ENCODE assay signal across 8 mouse cellular contexts in the genomic region with DNA sequence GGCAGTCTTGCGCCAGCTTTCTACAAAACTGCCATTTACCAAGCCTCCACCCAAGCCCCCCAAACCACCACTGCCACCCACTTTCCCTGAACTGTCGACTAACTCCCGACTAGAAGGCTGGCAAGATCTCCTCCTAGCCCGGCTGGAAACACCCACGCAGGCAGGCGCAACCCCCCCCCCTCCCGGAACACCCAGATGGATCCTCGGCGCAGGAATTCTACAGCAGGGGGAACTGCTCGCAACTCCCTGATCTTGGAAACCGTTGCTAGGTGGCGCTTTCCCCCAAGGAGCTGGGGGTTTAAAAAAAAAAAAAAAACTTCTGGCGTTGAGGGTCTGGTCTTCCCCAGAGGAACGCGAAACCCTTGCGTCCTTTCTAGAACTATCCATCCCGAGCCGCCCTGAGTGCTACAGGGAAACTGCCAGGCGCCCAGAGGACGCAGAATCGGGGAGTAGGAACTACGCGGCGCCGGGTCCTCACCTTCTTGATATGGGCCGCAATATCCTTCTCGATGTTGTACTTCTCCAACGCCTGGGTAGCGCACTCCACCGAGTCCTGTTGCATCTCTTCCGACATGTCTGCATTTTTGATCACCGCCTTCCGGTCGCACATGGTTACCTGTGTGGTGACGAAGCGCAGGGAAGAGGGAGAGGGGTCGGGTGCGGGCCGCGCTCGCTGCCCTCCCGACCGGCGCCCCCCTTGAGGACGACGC. TPM values are rescaled to one million over a fixed set of nuclear protein-coding genes. Genes with fewer than 3 reads are reported as not detected.
DNase-seq lines count a peak whose midpoint lies in the region; ATAC-seq and TF ChIP-seq lines count a peak whose summit lies in the region.

No protein-coding gene starts in this region.

- H3K79me2 ChIP-seq in liver, adult 2 months (ENCODE audit: control insufficient read depth, insufficient read depth, low read length): no peaks in the 10 kb centered on the region; the same call in 1 of the 2 replicates

- ATAC-seq in midbrain, postnatal 0 days (ENCODE audit: low FRiP score): peak; percentile 66

- peak overlapping the region; percentile 68 for H3K9ac ChIP-seq in ES-Bruce4 (ENCODE audit: low read depth, poor library complexity, severe bottlenecking)
- H3K9ac ChIP-seq in liver, adult 2 months (ENCODE audit: low read depth, low read length): peak overlapping the region; percentile 77
- peak overlapping the region; percentile 72 for H3K9ac ChIP-seq in midbrain, postnatal 0 days (replicated peaks; ENCODE audit: low read length, poor library complexity, severe bottlenecking)

- under 1% methylated on average over 46 of the region's 46 CpGs for WGBS in bone marrow, adult 2 months
- WGBS in heart, embryonic 10.5 days: under 1% methylated on average over 46 of the region's 46 CpGs
- 1% methylated on average over 46 of the region's 46 CpGs for WGBS in liver, adult 2 months
- WGBS in midbrain, postnatal 0 days: under 1% methylated on average over 46 of the region's 46 CpGs

- H3K4me3 ChIP-seq in ES-Bruce4 (ENCODE audit: low read depth, low read length): peak overlapping the region; percentile 77
- peak overlapping the region; percentile 93 for H3K4me3 ChIP-seq in bone marrow, adult 2 months (replicated peaks; ENCODE audit: control insufficient read depth, low read depth, low read length)
- H3K4me3 ChIP-seq in embryonic fibroblast, embryonic 13.5 days (ENCODE audit: insufficient read depth, low read length): peak overlapping the region; percentile 62
- peak overlapping the region; percentile 85 for H3K4me3 ChIP-seq in heart, embryonic 10.5 days
- peak overlapping the region; percentile 72 for H3K4me3 ChIP-seq in liver, adult 2 months (ENCODE audit: insufficient read depth, low read depth, low read length)
- peak overlapping the region; percentile 72 for H3K4me3 ChIP-seq in midbrain, postnatal 0 days (ENCODE audit: low read depth, low read length)

- peaks cover 34% of the 10 kb centered on the region for H3K36me3 ChIP-seq in ES-Bruce4 (ENCODE audit: control insufficient read depth, insufficient read depth, low read length, poor library complexity, severe bottlenecking)
- H3K36me3 ChIP-seq in heart, embryonic 10.5 days: peaks cover 40% of the 10 kb centered on the region
- H3K36me3 ChIP-seq in liver, adult 2 months (ENCODE audit: control insufficient read depth, insufficient read depth, low read length): peaks cover 17% of the 10 kb centered on the region
- H3K36me3 ChIP-seq in midbrain, postnatal 0 days (ENCODE audit: insufficient read depth, low read length): peaks cover 26% of the 10 kb centered on the region

- no peaks in the 10 kb centered on the region for H3K4me1 ChIP-seq in ES-Bruce4 (ENCODE audit: control insufficient read depth, insufficient read depth, low read length)
- peaks cover 3% of the 10 kb centered on the region for H3K4me1 ChIP-seq in bone marrow, adult 2 months (ENCODE audit: control insufficient read depth, insufficient read depth, low read length)
- peaks cover 4% of the 10 kb centered on the region; the same call in 1 of the 2 replicates for H3K4me1 ChIP-seq in embryonic fibroblast, embryonic 13.5 days (ENCODE audit: control insufficient read depth, insufficient read depth, low read length)
- H3K4me1 ChIP-seq in heart, embryonic 10.5 days: peaks cover 29% of the 10 kb centered on the region
- H3K4me1 ChIP-seq in liver, adult 2 months (ENCODE audit: control insufficient read depth, insufficient read depth, low read length): peaks cover 9% of the 10 kb centered on the region; the same call in 1 of the 2 replicates
- peaks cover 14% of the 10 kb centered on the region for H3K4me1 ChIP-seq in midbrain, postnatal 0 days (ENCODE audit: insufficient read depth, low read length)

- peak overlapping the region; percentile 67 for H3K4me2 ChIP-seq in midbrain, postnatal 0 days (ENCODE audit: low read depth, low read length, poor library complexity, severe bottlenecking)

- TF ChIP-seq POLR2A in ES-Bruce4 (IDR thresholded peaks at IDR 0.05; ENCODE audit: insufficient read depth, low read length): no peak
- no peak for TF ChIP-seq POLR2A in bone marrow, adult 2 months (IDR thresholded peaks at IDR 0.05; ENCODE audit: borderline replicate concordance, control insufficient read depth, low read depth, low read length)
- TF ChIP-seq POLR2A in embryonic fibroblast, embryonic 13.5 days (IDR thresholded peaks at IDR 0.05; ENCODE audit: low read depth, low read length): peak; percentile 39; the same call in 1 of the 2 replicates
- no peak for TF ChIP-seq POLR2A in liver, adult 2 months (IDR thresholded peaks at IDR 0.05; ENCODE audit: extremely low read depth, insufficient read depth, low read length)

- TF ChIP-seq CTCF in ES-Bruce4 (IDR thresholded peaks at IDR 0.05; ENCODE audit: low read depth, low read length): peak; percentile 13
- no peak for TF ChIP-seq CTCF in bone marrow, adult 2 months (IDR thresholded peaks at IDR 0.05; ENCODE audit: control insufficient read depth, insufficient read depth, low read length)
- TF ChIP-seq CTCF in embryonic fibroblast, embryonic 13.5 days (IDR thresholded peaks at IDR 0.05; ENCODE audit: borderline replicate concordance, insufficient read depth, low read length): no peak
- TF ChIP-seq CTCF in liver, adult 2 months (IDR thresholded peaks at IDR 0.05; ENCODE audit: low read depth, low read length): no peak; the same call in 1 of the 2 replicates
- TF ChIP-seq CTCF in midbrain, postnatal 0 days (IDR thresholded peaks at IDR 0.05): peak; percentile 58

- H3K9me3 ChIP-seq in ES-Bruce4 (replicated peaks; ENCODE audit: control insufficient read depth, insufficient read depth, low read length, poor library complexity, severe bottlenecking): no peaks in the 10 kb centered on the region
- H3K9me3 ChIP-seq in heart, embryonic 10.5 days: no peaks in the 10 kb centered on the region
- no peaks in the 10 kb centered on the region for H3K9me3 ChIP-seq in midbrain, postnatal 0 days (ENCODE audit: low read length)

- no peak for TF ChIP-seq EP300 in ES-Bruce4 (IDR thresholded peaks at IDR 0.05; ENCODE audit: insufficient read depth, low read depth, low read length)

- DNase-seq in heart, embryonic 10.5 days (ENCODE audit: low spot score): peak; percentile 89
- peak; percentile 58 for DNase-seq in kidney, adult 9 months
- peak; percentile 26 for DNase-seq in liver, adult 2 months (ENCODE audit: extremely low read depth, low read depth, low spot score)
- peak; percentile 89 for DNase-seq in midbrain, postnatal 0 days (ENCODE audit: low spot score)
- DNase-seq in testis, postnatal 14 days (ENCODE audit: low spot score): peak; percentile 68

- no peaks in the 10 kb centered on the region for H3K27me3 ChIP-seq in ES-Bruce4 (ENCODE audit: control insufficient read depth, insufficient read depth, low read length, poor library complexity, severe bottlenecking)
- H3K27me3 ChIP-seq in heart, embryonic 10.5 days (ENCODE audit: insufficient read depth, poor library complexity, severe bottlenecking): no peaks in the 10 kb centered on the region
- H3K27me3 ChIP-seq in liver, adult 2 months (ENCODE audit: control insufficient read depth, insufficient read depth, low read length): no peaks in the 10 kb centered on the region
- no peaks in the 10 kb centered on the region for H3K27me3 ChIP-seq in midbrain, postnatal 0 days (ENCODE audit: insufficient read depth, low read length)

- H3K27ac ChIP-seq in ES-Bruce4 (ENCODE audit: insufficient read depth, low read length): peak overlapping the region; percentile 31
- H3K27ac ChIP-seq in bone marrow, adult 2 months (ENCODE audit: control insufficient read depth, insufficient read depth, low read depth, low read length, poor library complexity): peak overlapping the region; percentile 86
- H3K27ac ChIP-seq in embryonic fibroblast, embryonic 13.5 days (ENCODE audit: insufficient read depth, low read length): peak overlapping the region; percentile 45
- H3K27ac ChIP-seq in heart, embryonic 10.5 days: peak overlapping the region; percentile 92
- peak overlapping the region; percentile 24 for H3K27ac ChIP-seq in liver, adult 2 months (replicated peaks; ENCODE audit: insufficient read depth, low read depth, low read length)
- H3K27ac ChIP-seq in midbrain, postnatal 0 days (ENCODE audit: low read depth, low read length): peak overlapping the region; percentile 82

RNA-seq across cellular contexts. Expression of gene Dynll1, which starts 0.6 kb away (rescaled TPM):
- polyA plus RNA-seq in ES-Bruce4 (2011; ENCODE audit: insufficient read depth, insufficient read length, low read depth, missing spikeins): 556 and 609 TPM in 2 replicates
- 139 and 177 TPM in 2 replicates for polyA plus RNA-seq in bone marrow, adult 2 months (2011; ENCODE audit: insufficient read depth, insufficient read length, low replicate concordance, missing spikeins)
- 572 and 612 TPM in 2 replicates for polyA plus RNA-seq in embryonic fibroblast, embryonic 13.5 days (2011; ENCODE audit: insufficient read length, low read depth, missing spikeins)
- 1,455 and 1,701 TPM in 2 replicates for polyA plus RNA-seq in heart, embryonic 10.5 days (2016; fragmentation: Nextera tagmentation; extraction: Ambion mirVana)
- 13.1 and 24.1 TPM in 2 replicates for total RNA-seq in liver, adult 2 months (2014; rRNA removed)
- 24.3 and 25.8 TPM in 2 replicates for polyA plus RNA-seq in liver, adult 2 months (2012; rRNA removed)
- total RNA-seq in midbrain, postnatal 0 days (2014; rRNA removed): 196 and 214 TPM in 2 replicates
- 893 and 930 TPM in 2 replicates for polyA plus RNA-seq in midbrain, postnatal 0 days (2015; fragmentation: Nextera tagmentation; extraction: Ambion mirVana)

RNA-seq across cellular contexts. Expression of gene Coq5, which starts 20.7 kb away (rescaled TPM):
- polyA plus RNA-seq in ES-Bruce4 (2011; ENCODE audit: insufficient read depth, insufficient read length, low read depth, missing spikeins): 28.3 and 35.9 TPM in 2 replicates
- polyA plus RNA-seq in bone marrow, adult 2 months (2011; ENCODE audit: insufficient read depth, insufficient read length, low replicate concordance, missing spikeins): 24.4 and 32.9 TPM in 2 replicates
- 15.8 and 17.5 TPM in 2 replicates for polyA plus RNA-seq in embryonic fibroblast, embryonic 13.5 days (2011; ENCODE audit: insufficient read length, low read depth, missing spikeins)
- polyA plus RNA-seq in heart, embryonic 10.5 days (2016; fragmentation: Nextera tagmentation; extraction: Ambion mirVana): 78.2 and 87.8 TPM in 2 replicates
- 20.7 and 24.6 TPM in 2 replicates for total RNA-seq in liver, adult 2 months (2014; rRNA removed)
- polyA plus RNA-seq in liver, adult 2 months (2012; rRNA removed): 13.7 and 13.9 TPM in 2 replicates
- total RNA-seq in midbrain, postnatal 0 days (2014; rRNA removed): 29.6 and 36.7 TPM in 2 replicates
- polyA plus RNA-seq in midbrain, postnatal 0 days (2015; fragmentation: Nextera tagmentation; extraction: Ambion mirVana): 42.8 and 43.5 TPM in 2 replicates

RNA-seq across cellular contexts. Expression of gene Srsf9, which starts 26.8 kb away (rescaled TPM):
- polyA plus RNA-seq in ES-Bruce4 (2011; ENCODE audit: insufficient read depth, insufficient read length, low read depth, missing spikeins): 107 and 111 TPM in 2 replicates
- polyA plus RNA-seq in bone marrow, adult 2 months (2011; ENCODE audit: insufficient read depth, insufficient read length, low replicate concordance, missing spikeins): 61.2 and 61.4 TPM in 2 replicates
- 90.7 and 96.9 TPM in 2 replicates for polyA plus RNA-seq in embryonic fibroblast, embryonic 13.5 days (2011; ENCODE audit: insufficient read length, low read depth, missing spikeins)
- 154 and 293 TPM in 2 replicates for polyA plus RNA-seq in heart, embryonic 10.5 days (2016; fragmentation: Nextera tagmentation; extraction: Ambion mirVana)
- total RNA-seq in liver, adult 2 months (2014; rRNA removed): 17.0 and 21.7 TPM in 2 replicates
- polyA plus RNA-seq in liver, adult 2 months (2012; rRNA removed): 25.2 and 25.3 TPM in 2 replicates
- 44.1 and 45.5 TPM in 2 replicates for total RNA-seq in midbrain, postnatal 0 days (2014; rRNA removed)
- polyA plus RNA-seq in midbrain, postnatal 0 days (2015; fragmentation: Nextera tagmentation; extraction: Ambion mirVana): 88.0 and 93.8 TPM in 2 replicates

RNA-seq across cellular contexts. Expression of gene Rnf10, which starts 27.5 kb away (rescaled TPM):
- 180 and 185 TPM in 2 replicates for polyA plus RNA-seq in ES-Bruce4 (2011; ENCODE audit: insufficient read depth, insufficient read length, low read depth, missing spikeins)
- polyA plus RNA-seq in bone marrow, adult 2 months (2011; ENCODE audit: insufficient read depth, insufficient read length, low replicate concordance, missing spikeins): 165 and 203 TPM in 2 replicates
- polyA plus RNA-seq in embryonic fibroblast, embryonic 13.5 days (2011; ENCODE audit: insufficient read length, low read depth, missing spikeins): 163 and 168 TPM in 2 replicates
- polyA plus RNA-seq in heart, embryonic 10.5 days (2016; fragmentation: Nextera tagmentation; extraction: Ambion mirVana): 102 and 117 TPM in 2 replicates
- 32.1 and 42.9 TPM in 2 replicates for total RNA-seq in liver, adult 2 months (2014; rRNA removed)
- polyA plus RNA-seq in liver, adult 2 months (2012; rRNA removed): 79.2 and 81.3 TPM in 2 replicates
- 103 and 118 TPM in 2 replicates for total RNA-seq in midbrain, postnatal 0 days (2014; rRNA removed)
- polyA plus RNA-seq in midbrain, postnatal 0 days (2015; fragmentation: Nextera tagmentation; extraction: Ambion mirVana): 154 and 158 TPM in 2 replicates

RNA-seq across cellular contexts. Expression of gene Gatc, which starts 40.8 kb away (rescaled TPM):
- polyA plus RNA-seq in ES-Bruce4 (2011; ENCODE audit: insufficient read depth, insufficient read length, low read depth, missing spikeins): 12.9 and 17.3 TPM in 2 replicates
- polyA plus RNA-seq in bone marrow, adult 2 months (2011; ENCODE audit: insufficient read depth, insufficient read length, low replicate concordance, missing spikeins): 7.3 and 7.8 TPM in 2 replicates
- 13.6 and 18.7 TPM in 2 replicates for polyA plus RNA-seq in embryonic fibroblast, embryonic 13.5 days (2011; ENCODE audit: insufficient read length, low read depth, missing spikeins)
- 22.8 and 25.8 TPM in 2 replicates for polyA plus RNA-seq in heart, embryonic 10.5 days (2016; fragmentation: Nextera tagmentation; extraction: Ambion mirVana)
- total RNA-seq in liver, adult 2 months (2014; rRNA removed): 6.3 and 8.6 TPM in 2 replicates
- polyA plus RNA-seq in liver, adult 2 months (2012; rRNA removed): 11.0 and 12.7 TPM in 2 replicates
- 17.6 and 27.8 TPM in 2 replicates for total RNA-seq in midbrain, postnatal 0 days (2014; rRNA removed)
- 39.2 and 42.4 TPM in 2 replicates for polyA plus RNA-seq in midbrain, postnatal 0 days (2015; fragmentation: Nextera tagmentation; extraction: Ambion mirVana)

Comparison
In these comparisons a context has a peak if more than half of its experiments do, and no peak if none do; other contexts are left out.
1. Peak in every context shown above with its lines: DNase-seq, ATAC-seq, H3K4me3 ChIP-seq and H3K27ac ChIP-seq.
2. H3K27ac ChIP-seq: peak in every context shown above with its lines; median percentile 92 in heart, embryonic 10.5 days; 86 in bone marrow, adult 2 months; 82 in midbrain, postnatal 0 days; 45 in embryonic fibroblast, embryonic 13.5 days; 31 in ES-Bruce4; 24 in liver, adult 2 months.
3. CTCF ChIP-seq: peak in ES-Bruce4 (single experiment) and midbrain, postnatal 0 days (single experiment); none in bone marrow, adult 2 months (single experiment), embryonic fibroblast, embryonic 13.5 days (single experiment) and liver, adult 2 months (single experiment).
4. DNase-seq: peak in every context shown above with its lines; median percentile 89 in heart, embryonic 10.5 days; 89 in midbrain, postnatal 0 days; 68 in testis, postnatal 14 days; 58 in kidney, adult 9 months; 26 in liver, adult 2 months.